Mouse (Mus musculus) frontal cortex, postnatal 25 days (tissue): ENCODE measurements around the gene Upk2.
"Not testable (repeated sequence)": the region's sequence is repeated elsewhere in the genome, so short reads cannot be mapped to it uniquely, and the experiment has no call there.

Experiments
- DNase-seq, 2 experiments: peaks; one replicate each; pipeline ENCODE4 v3.0.0; 2022; ENCODE audit warnings: low spot score in 2 of 2

Gene Upk2

DNA sequence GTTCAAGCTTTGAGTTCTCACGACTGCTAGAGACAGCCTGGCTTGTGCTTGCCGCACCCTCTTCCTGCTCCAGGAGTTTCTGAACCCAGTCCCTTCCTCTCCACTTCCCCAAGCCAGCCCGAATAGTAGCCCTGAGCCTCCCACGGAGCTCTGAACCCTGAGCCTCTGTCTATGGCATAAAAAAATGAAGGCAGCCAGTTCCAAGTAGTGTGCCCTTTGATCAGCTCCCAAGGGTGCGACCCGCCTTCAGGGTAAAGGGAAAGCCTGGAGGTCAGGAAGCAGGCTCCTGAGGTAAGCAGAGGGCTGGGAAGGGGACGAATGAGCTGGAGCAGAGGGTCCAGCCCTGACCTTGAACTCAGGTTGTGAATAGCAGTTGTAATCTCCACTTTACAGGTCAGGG is 13.4 kb upstream of the Upk2 start:
- DNase-seq = no peak

DNA sequence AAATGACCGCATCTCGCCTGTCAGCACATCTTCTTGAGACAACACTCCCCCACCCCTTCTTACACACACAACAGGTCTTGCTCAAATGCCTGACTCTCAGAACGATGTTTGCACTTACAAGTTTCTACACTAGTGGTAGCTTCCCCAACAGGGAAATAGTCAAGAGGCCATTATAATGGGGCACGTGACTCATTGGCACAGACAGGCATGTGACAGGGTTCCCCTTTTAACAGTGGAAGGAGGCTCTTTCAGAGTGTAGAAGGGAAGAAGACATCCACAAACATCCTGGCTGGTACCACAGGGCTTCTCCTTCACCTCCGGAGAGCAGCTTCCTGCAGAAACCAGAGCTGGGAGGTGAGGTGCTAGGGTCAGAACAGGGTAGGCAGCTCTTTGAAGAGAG is 7.2 kb upstream of the Upk2 start:
- DNase-seq = no peak

DNA sequence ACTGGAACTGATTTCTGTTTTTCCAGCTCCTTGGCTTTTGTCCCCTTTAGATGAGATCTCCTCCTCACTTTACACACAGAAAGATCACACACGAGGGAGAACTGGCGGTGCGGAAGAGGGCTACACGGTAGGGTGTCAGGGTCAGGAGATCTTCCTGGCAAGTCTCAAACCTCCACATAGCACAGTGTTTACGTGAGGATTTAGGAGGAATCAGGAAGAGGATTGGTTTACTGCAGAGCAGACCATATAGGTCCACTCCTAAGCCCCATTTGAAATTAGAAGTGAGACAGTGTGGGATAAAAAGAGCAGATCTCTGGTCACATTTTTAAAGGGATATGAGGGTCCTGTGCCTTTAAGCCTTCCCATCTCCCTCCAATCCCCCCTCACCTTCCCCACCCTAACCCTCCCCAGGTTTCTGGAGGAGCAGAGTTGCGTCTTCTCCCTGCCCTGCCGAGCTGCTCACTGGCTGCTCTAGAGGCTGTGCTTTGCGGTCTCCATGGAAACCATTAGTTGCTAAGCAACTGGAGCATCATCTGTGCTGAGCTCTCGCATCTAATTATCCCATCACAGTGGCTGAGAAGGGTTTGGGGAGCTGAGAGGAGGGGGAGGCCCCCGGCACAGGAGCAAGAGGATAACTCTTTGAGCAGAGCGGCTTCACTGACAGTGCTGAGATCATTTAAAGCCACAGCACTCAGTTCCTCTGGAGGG is 2.4 kb upstream of the Upk2 start:
- DNase-seq = peak; percentile 55 to 73

DNA sequence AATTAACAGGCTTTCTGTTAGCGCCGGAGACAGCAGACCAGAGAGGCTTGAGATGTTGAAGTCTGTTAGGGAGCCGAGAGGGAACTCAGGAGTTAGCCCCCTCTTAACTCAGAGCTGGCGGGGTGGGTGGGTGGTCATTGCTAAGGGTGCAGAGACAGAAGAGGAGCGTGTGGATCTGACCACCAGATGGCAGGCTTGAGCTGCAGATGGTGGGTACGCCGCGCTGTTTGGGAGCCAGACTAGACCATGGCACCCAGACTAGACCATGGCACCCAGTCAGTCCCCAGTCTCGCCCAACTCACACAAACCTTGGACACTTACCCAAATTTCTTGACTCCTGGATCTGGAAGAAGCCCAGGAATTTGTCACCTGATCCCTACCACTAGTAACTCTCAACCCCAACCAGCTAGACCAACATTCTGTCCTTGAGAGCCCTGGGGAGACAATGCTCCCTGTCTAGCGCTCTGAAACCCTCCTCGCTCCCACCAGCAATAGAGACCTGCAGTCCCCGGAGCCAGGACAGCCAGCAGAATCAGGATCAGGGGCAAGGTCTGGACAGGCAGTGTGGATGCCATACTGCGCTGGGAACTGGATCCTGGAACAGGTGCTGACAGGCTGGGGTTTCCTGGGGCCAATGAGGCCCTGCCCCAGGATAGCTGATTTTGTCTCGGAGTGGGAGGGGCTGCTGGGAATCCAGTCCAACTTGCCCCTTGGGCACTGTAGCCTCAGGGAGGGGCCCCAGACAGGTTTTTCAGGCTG is 465 bp downstream of the Upk2 start:
- DNase-seq = peak; percentile 86 to 87

DNA sequence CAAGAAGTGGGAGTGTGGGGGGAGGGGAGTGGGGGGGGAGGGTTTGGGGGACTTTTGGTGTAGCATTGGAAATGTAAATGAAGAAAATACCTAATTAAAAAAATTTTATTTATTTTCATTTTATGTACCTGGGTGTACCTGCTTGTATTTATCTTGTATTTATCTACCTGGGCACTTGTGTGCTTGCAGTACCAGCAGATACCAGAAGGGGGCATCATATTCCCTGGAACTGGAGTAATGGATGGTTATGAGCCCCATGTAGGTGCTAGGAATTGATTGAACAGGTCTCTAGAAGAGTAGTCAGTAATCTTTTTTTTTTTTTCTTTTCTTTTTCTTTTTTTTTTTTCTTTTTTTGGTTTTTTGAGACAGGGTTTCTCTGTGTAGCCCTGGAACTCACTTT is 4.4 kb downstream of the Upk2 start:
- no peak for DNase-seq

DNA sequence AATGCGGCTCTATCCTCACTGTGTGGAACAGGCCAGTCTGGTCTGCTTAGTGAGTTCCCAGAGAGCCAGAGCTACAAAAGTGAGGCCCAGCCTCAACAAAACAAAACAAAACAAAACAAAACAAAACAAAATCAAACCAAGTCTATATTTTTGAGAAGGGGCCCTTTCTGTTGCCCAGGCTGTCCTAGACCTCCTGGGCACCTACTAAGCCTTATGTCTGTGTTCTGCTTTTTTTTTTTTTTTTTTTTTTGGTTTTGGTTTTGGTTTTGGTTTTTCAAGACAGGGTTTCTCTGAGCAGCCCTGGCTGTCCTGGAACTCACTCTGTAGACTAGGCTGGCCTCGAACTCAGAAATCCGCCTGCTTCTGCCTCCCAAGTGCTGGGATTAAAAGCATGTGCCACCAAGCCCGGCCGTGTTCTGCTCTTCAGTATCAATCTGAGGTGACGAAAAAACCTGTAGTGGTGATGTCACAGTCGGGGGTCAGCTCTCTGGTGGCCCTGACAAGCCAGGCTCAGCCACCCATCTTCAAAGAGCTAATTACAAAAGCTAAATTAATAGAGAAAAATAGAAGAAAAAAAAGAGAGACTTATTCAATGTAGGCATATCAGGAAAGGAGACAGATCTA is 10.3 kb downstream of the Upk2 start:
- DNase-seq = not testable (repeated sequence)

DNA sequence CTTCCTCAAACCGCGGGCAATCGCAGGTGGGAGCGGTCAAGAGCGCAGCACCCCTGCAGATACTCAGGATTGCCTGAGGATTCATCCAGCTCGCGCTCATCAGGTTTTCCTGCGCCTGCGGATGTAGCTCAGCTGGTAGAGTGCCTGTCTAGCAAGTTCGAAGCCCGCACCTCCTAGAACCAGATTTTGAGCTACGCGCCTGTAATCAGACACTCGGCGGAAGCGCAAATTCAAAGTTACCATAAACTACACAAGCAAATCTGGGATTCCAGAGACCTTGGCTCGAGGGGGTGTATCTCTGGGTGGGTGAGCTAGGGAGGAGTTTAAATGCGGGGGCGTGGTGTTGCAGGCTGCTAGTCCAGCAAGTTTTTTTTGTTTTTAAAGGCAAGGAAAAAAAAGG is 13.8 kb downstream of the Upk2 start, which contains the start of gene Foxr1:
Gene Foxr1 (minus strand): TSS at position 176 of the 400 bp plus-strand sequence.
- no peak for DNase-seq

DNA sequence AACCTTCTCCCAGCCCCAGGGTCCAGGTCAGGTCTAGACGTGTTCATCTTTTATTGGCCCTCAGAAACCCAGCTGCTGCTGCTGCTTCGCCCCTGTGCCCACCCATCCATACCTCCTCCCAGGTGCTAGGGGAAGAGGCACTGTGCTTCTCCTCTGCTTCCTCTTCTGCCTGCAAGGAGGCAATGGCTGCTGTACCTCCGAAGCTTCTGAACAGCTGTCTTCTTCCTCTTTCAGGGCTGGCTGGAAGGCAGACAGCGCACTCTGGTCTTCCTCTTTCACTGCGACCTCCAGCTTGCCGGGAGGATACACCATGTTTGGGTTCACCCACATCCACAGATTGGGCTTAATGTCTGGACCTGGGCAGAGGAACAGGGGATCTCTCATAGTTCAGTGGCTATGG is 19.0 kb downstream of the Upk2 start:
- DNase-seq = no peak

DNA sequence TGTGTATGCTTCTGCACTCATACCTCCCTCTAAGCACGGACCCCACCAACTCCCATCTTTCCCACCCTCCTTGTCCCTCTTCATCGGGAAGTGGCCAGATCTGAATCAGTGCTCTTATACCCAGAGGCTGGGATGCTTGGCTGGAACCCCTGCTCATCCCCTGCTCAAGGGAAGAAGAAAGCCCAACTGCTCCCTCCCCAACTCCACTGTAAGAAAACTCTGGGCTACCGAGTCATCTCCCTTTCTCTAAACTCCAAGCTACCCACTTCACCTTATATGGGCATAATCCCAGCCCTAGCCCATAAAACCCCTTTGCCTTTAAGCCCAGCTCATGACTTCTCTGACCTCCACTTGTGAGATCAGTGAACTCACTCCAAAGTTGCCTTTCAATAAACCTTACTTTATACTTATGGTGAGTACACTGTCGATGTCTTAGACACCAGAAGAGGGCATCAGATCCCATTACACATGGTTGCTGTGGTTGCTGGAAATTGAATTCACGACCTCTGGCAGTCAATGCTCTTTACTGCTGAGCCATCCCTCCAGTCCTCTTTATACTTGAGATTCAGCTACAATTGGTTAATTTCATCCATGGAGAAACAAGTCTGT is 22.1 kb downstream of the Upk2 start:
- DNase-seq = no peak

DNA sequence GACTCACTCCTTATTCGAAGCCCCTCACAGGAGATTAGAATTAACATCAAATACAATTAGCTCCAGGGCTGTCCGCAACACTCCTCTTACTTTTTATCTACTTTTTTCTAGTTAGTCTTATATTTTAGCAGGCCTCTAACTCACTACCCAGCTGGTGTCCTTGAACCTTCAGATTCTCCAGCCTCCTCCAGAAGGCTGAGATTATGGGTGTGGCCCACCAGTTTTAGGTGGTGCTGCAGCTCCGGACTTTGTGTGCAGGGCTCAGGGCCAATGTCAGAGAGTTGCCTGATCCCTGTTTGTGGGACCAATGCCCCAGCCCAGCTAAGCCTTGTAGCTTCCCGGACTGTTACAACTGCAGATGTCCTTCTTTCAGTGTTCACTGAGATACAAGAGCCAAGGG is 31.2 kb downstream of the Upk2 start:
- DNase-seq = no peak

DNA sequence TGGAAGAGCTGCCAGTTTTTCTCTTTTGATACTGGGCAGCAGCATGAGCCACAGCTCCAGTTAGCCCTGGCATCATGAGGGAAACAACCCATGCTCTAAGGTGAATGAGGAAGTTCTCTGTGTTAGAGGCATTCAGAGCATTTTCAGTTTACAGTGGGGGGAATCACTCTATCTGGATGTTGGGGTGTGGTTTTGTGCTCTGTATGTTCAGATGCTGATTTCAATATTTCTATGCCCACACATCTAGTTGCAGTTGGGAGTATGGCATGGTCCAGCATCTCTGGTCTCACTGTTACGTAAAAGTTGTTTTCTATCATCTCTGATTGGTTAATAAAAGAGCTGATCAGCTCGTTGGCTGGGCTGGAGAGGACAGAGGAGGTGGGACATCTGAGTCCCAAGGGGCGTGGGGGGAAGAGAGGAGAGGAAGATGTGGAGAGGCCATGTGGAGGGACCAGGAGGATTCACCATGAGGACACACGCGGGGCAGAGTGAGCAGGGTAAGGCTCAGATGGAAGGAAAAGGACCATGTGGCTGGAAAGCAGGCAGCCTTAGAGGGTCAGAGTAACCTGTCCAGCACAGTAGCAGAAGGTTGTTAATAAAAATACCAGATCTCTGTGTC is 34.4 kb downstream of the Upk2 start:
- no peak for DNase-seq

DNA sequence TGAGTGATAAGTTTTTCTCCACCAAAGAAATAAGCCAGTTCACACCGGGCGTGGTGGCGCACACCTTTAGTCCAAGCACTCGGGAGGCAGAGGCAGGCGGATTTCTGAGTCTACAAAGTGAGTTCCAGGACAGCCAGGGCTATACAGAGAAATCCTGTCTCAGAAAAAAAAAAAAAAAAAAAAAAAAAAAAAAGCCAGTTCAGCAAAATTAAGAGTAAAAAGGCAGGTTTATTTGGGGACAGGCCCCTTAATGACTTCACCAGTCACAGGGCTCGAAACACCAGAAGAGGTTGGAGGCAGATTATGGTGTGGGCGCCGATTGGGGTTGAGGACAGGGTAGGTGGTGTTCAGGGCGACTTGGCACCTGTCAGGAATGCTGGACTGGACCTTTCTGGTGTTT is 35.0 kb downstream of the Upk2 start:
- DNase-seq = not testable (repeated sequence)

DNA sequence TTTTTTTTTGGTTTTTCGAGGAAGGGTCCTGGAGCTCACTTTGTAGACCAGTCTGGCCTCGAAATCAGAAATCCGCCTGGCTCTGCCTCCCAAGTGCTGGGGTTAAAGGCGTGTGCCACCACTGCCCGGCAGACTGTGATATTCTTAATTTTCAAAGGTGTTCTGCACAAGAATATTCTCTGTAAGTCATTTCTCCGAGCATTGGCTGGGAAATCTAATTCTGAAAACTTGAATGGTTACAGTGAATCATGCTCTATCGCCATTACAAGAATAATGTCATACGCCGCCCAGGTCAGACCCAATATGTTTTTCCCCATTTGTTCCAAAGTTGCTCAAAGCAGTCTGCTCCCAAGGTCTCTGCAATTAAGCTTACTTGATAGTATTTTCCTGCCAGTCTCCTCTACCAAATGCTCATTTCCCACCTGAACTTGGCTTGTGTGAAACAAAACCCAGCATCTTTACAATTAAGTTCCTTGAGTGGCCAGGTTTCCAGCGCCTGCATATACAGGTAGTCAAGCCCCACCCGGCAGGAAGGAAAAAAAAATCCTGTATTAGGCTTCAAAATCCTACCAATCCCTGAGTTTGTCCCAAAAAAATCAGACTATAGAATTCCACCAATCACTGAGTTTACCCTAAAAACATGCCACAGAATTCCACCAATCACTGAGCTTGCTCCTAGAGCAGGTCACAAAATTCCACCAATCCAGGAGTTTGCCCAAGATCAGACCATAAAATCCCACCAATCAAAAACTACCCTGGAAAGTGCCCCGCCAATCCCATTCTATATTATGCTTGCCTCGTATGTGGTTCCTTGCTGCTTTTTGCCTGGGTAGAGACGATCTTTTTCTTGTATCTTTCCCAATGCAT is 36.0 kb downstream of the Upk2 start, which contains the start of gene Ccdc84:
Gene Ccdc84 (minus strand): TSS at position 51 of the 867 bp plus-strand sequence.
- DNase-seq = no peak

DNA sequence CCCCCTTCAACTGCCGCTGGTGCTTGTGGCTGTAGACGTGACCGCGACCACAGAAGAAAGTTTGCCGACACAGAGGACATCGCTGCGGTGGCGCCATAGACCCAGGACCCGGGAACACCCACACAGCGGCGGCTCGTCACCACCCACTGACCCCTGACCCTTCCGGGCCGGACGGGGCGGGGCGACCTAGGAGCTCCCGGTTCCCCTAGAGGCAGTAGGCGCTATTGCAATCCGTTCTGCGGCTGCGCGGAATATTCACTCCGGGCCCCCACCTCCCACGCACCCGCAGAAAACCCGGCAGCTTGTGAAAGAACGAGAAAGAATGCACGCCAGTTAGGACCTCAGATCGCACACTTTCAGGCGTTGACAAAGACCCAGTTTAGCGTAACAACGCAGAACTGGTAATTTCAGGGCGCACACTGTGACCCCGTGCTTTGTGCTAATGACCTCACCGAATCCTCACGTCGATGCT is 36.8 kb downstream of the Upk2 start:
- peak; percentile 93 to 95 for DNase-seq

DNA sequence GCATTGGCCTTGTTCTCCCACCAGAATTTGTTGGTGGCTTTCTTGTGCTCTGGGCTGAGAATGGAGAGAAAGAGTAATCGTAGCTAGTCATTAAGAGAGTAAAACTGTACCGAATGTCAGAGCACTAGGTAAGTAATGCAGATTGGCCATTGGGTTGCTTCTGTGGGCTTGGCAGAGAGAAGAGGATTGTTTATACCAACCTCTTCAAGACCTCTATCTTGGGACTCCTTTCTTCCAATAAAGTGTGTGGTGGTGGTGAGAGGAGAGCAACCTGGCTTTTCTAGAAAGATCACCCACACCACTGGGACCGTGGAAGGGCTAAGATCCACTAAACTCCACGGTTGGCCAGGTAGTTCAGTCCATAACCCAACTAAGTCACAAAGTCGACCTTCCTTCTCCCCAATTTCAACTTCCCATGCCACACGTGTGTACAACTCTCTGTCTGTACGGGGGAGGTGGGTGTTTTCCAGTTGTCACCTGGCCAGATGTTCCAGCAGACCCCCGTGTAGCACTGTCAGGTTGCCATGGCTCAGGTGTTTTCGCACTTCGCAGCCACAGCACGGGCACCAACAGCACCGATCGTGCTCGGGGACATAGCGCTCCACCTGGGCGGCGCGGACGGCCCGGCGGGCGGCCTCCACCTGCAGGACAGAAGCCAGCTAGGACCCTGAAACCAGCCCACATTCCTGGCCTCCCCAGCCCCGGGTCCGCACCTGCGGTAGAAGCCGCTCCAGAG is 37.5 kb downstream of the Upk2 start:
- no peak for DNase-seq

DNA sequence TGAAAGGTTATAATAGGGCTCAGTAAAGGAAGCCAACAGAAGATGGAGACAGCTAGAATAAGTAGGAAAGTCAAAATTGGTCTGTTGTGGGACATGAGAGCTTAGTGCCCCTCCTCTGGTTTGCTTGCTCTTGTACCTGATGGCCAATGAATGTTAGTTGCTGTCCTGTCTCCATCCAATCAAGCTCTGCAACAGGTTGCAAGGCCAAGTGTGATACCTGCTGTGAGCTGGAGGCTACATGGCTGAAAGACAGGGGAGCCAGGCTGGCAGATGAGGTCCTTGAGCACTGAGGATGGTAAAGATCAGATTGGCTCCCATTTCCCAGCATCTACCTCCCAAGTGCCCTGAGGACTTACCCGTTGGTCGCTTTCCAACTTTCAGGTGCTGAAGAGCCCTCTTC is 42.0 kb downstream of the Upk2 start:
- DNase-seq = no peak

DNA sequence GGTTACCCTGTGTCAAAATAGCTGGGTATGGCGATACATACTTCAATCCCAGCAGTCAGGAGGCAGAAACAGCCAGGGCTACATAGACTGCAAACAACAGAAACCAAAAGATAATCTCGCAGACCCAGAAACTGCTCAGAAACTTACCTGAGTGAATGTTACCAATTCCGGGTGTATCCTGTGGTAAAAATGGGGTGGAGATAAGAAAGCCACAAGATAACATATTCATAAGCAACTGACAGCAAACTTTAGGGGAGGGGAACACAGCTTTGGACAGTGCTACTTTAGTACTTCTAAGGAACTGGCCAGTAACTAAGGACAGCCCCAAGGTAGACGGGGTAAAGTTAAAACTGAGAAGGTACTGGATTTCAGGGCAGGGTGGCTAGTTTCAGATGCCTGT is 42.5 kb downstream of the Upk2 start:
- DNase-seq = no peak

DNA sequence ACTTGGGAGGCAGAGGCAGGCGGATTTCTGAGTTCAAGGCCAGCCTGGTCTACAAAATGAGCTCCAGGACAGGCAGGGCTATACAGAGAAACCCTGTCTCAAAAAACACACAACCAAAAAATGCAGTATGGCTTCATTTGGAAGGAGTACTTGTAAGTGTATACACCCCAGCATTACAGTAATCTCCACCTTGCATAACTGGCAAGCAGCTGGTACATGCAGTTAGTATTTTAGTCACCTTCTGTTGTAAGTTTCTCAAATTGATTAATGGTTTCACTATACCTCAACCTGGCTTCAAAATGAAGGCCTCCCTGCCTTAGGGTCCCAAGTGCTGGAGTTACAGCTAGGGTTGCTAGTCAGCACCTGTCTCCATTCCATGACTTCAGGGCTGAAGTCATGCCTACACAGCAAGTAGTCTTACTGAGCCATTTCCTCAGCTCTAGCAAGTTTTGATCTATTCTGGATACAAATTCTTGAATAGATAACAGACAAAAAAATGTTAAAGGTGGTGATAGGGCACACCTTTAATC is 43.1 kb downstream of the Upk2 start:
- DNase-seq = no peak

DNA sequence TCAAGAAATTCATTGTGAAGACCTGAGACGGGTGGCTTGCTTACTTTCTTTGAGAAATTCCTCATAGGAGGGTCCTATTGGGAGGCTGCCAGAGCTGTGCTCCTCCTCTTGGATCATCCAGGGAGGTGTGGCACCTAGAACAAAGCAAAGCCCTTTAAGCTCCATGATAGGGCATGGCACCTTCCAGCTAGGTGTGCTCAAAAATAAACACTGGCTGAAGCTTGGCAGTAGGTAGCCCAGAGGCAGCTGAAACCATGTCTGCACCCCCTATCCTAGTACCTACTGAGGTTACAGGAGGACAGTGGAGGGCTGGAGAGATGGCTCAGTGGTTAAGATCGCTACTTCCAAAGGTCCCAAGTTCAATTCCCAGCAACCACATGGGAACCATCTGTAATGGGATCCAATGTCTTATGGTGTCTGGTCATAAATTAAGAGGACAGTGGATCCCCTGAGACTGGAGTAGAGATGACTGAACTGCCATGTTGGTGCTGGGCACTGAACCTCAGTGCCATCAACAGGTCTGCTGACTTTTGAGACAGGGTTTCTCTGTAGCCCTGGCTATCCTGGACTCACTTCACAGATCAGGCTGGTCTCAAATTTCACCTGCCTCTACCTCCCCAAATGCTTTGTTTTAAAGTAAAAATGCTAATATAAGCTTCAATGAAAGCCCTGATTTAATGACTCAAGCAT is 44.0 kb downstream of the Upk2 start:
- no peak for DNase-seq
